In genomic region chr4:141643118-141643855, GRCm38 (mm10) we compare ENCODE assay signal across 8 mouse cellular contexts. TPM values are rescaled to one million over a fixed set of nuclear protein-coding genes. Genes with fewer than 3 reads are reported as not detected.
A peak's percentile ranks its signal among the peaks of the same experiment; 100 is the strongest.
DNase-seq lines count a peak whose midpoint lies in the region; ATAC-seq lines count a peak whose summit lies in the region.

No protein-coding gene starts in this region.

- H3K36me3 ChIP-seq in limb, embryonic 12.5 days, result peaks cover 56% of the 10 kb centered on the region
- peaks cover 58% of the 10 kb centered on the region for H3K36me3 ChIP-seq in limb, embryonic 10.5 days
- peaks cover 63% of the 10 kb centered on the region for H3K36me3 ChIP-seq in heart, embryonic 13.5 days
- H3K36me3 ChIP-seq in lung, embryonic 15.5 days, result peaks cover 28% of the 10 kb centered on the region

- no peak overlapping the region for H3K4me2 ChIP-seq in limb, embryonic 12.5 days
- H3K4me2 ChIP-seq in heart, embryonic 13.5 days, result peak overlapping the region; percentile 49
- peak overlapping the region; percentile 33 for H3K4me2 ChIP-seq in lung, embryonic 15.5 days

- DNase-seq in limb, embryonic 10.5 days (ENCODE audit: low spot score), result no peak
- DNase-seq in cerebellum, postnatal 25 days, result peak; percentile 67 to 72
- peak; percentile 85 for DNase-seq in kidney, postnatal 10 days
- peak; percentile 61 for DNase-seq in telencephalon, adult 2 months (ENCODE audit: low read depth, low spot score)

- H3K4me1 ChIP-seq in limb, embryonic 12.5 days (replicated peaks), result peaks cover 8% of the 10 kb centered on the region
- H3K4me1 ChIP-seq in limb, embryonic 10.5 days, result no peaks in the 10 kb centered on the region
- peaks cover 35% of the 10 kb centered on the region for H3K4me1 ChIP-seq in heart, embryonic 13.5 days
- H3K4me1 ChIP-seq in lung, embryonic 15.5 days, result peaks cover 28% of the 10 kb centered on the region

- 77% methylated on average over 7 of the region's 7 CpGs for WGBS in limb, embryonic 12.5 days
- WGBS in limb, embryonic 10.5 days, result 88% methylated on average over 7 of the region's 7 CpGs
- 13% methylated on average over 7 of the region's 7 CpGs for WGBS in heart, embryonic 13.5 days
- 27% methylated on average over 7 of the region's 7 CpGs for WGBS in lung, embryonic 15.5 days

- no peak overlapping the region for H3K4me3 ChIP-seq in limb, embryonic 12.5 days (replicated peaks)
- H3K4me3 ChIP-seq in limb, embryonic 10.5 days, result no peak overlapping the region
- no peak overlapping the region for H3K4me3 ChIP-seq in heart, embryonic 13.5 days
- no peak overlapping the region for H3K4me3 ChIP-seq in lung, embryonic 15.5 days

- H3K27ac ChIP-seq in limb, embryonic 12.5 days, result peak overlapping the region; percentile 50; the same call in 1 of the 2 replicates
- no peak overlapping the region for H3K27ac ChIP-seq in limb, embryonic 10.5 days
- H3K27ac ChIP-seq in heart, embryonic 13.5 days (replicated peaks), result peak overlapping the region; percentile 96
- H3K27ac ChIP-seq in lung, embryonic 15.5 days, result peak overlapping the region; percentile 93

- H3K9ac ChIP-seq in limb, embryonic 12.5 days (replicated peaks), result no peak overlapping the region
- H3K9ac ChIP-seq in heart, embryonic 13.5 days, result peak overlapping the region; percentile 64
- H3K9ac ChIP-seq in lung, embryonic 15.5 days, result no peak overlapping the region

- peak; percentile 23; the same call in 1 of the 2 replicates for ATAC-seq in limb, embryonic 12.5 days (ENCODE audit: insufficient number of reproducible peaks, insufficient read depth, low FRiP score, low TSS enrichment, low read depth)
- ATAC-seq in heart, embryonic 13.5 days (ENCODE audit: extremely low read depth, insufficient number of reproducible peaks, low FRiP score, low TSS enrichment), result peak; percentile 64
- ATAC-seq in lung, embryonic 15.5 days (ENCODE audit: borderline replicate concordance, extremely low read depth, low FRiP score, low TSS enrichment), result peak; percentile 85
- ATAC-seq in megakaryocyte-erythroid progenitor cell, adult 5-6 weeks (replicated peaks; ENCODE audit: low FRiP score, low TSS enrichment, poor library complexity, severe bottlenecking), result no peak

- H3K27me3 ChIP-seq in limb, embryonic 12.5 days, result no peaks in the 10 kb centered on the region
- no peaks in the 10 kb centered on the region for H3K27me3 ChIP-seq in limb, embryonic 10.5 days (ENCODE audit: low read depth, poor library complexity, severe bottlenecking)
- no peaks in the 10 kb centered on the region for H3K27me3 ChIP-seq in heart, embryonic 13.5 days (replicated peaks)
- no peaks in the 10 kb centered on the region for H3K27me3 ChIP-seq in lung, embryonic 15.5 days

- no peaks in the 10 kb centered on the region for H3K9me3 ChIP-seq in limb, embryonic 12.5 days
- 0 out of 2 replicates have a peak, but pooled peaks cover 2% of the 10 kb centered on the region for H3K9me3 ChIP-seq in limb, embryonic 10.5 days (replicated peaks)
- no peaks in the 10 kb centered on the region for H3K9me3 ChIP-seq in heart, embryonic 13.5 days
- no peaks in the 10 kb centered on the region for H3K9me3 ChIP-seq in lung, embryonic 15.5 days

RNA-seq across cellular contexts. Expression of gene Slc25a34, which starts 19.7 kb away (rescaled TPM):
- polyA plus RNA-seq in limb, embryonic 12.5 days (2016; fragmentation: Nextera tagmentation; extraction: Ambion mirVana), result not detected in 2 replicates
- 0.05 TPM in 1 of 2 replicates, not detected in the other for polyA plus RNA-seq in limb, embryonic 10.5 days (2016; fragmentation: Nextera tagmentation; extraction: Ambion mirVana)
- polyA plus RNA-seq in heart, embryonic 13.5 days (2015; fragmentation: Nextera tagmentation; extraction: Ambion mirVana), result 0.37 and 0.49 TPM in 2 replicates
- 0.05 and 0.09 TPM in 2 replicates for polyA plus RNA-seq in lung, embryonic 15.5 days (2015; fragmentation: Nextera tagmentation; extraction: Ambion mirVana)
- total RNA-seq in megakaryocyte-erythroid progenitor cell, adult 5-6 weeks (2014; fragmentation: Nextera tagmentation), result not detected in 2 replicates
- total RNA-seq in megakaryocyte-erythroid progenitor cell, adult 5-6 weeks (2017), result 0.65 TPM in 1 of 2 replicates, not detected in the other

RNA-seq across cellular contexts. Expression of gene Plekhm2, which starts 21.4 kb away (rescaled TPM):
- 7.4 and 8.3 TPM in 2 replicates for polyA plus RNA-seq in limb, embryonic 12.5 days (2016; fragmentation: Nextera tagmentation; extraction: Ambion mirVana)
- 5.0 and 5.6 TPM in 2 replicates for polyA plus RNA-seq in limb, embryonic 10.5 days (2016; fragmentation: Nextera tagmentation; extraction: Ambion mirVana)
- polyA plus RNA-seq in heart, embryonic 13.5 days (2015; fragmentation: Nextera tagmentation; extraction: Ambion mirVana), result 4.9 and 5.1 TPM in 2 replicates
- 5.5 and 6.2 TPM in 2 replicates for polyA plus RNA-seq in lung, embryonic 15.5 days (2015; fragmentation: Nextera tagmentation; extraction: Ambion mirVana)
- total RNA-seq in megakaryocyte-erythroid progenitor cell, adult 5-6 weeks (2014; fragmentation: Nextera tagmentation), result 7.7 and 16.9 TPM in 2 replicates
- 4.9 and 22.4 TPM in 2 replicates for total RNA-seq in megakaryocyte-erythroid progenitor cell, adult 5-6 weeks (2017)

RNA-seq across cellular contexts. Expression of gene Tmem82, which starts 24.9 kb away (rescaled TPM):
- 0.80 and 0.87 TPM in 2 replicates for polyA plus RNA-seq in limb, embryonic 12.5 days (2016; fragmentation: Nextera tagmentation; extraction: Ambion mirVana)
- polyA plus RNA-seq in limb, embryonic 10.5 days (2016; fragmentation: Nextera tagmentation; extraction: Ambion mirVana), result 1.1 and 1.6 TPM in 2 replicates
- 0.44 and 0.62 TPM in 2 replicates for polyA plus RNA-seq in heart, embryonic 13.5 days (2015; fragmentation: Nextera tagmentation; extraction: Ambion mirVana)
- polyA plus RNA-seq in lung, embryonic 15.5 days (2015; fragmentation: Nextera tagmentation; extraction: Ambion mirVana), result 0.49 and 0.58 TPM in 2 replicates
- 0.37 TPM in 1 of 2 replicates, not detected in the other for total RNA-seq in megakaryocyte-erythroid progenitor cell, adult 5-6 weeks (2014; fragmentation: Nextera tagmentation)
- total RNA-seq in megakaryocyte-erythroid progenitor cell, adult 5-6 weeks (2017), result 0.52 and 0.57 TPM in 2 replicates

RNA-seq across cellular contexts. Expression of gene Fblim1, which starts 37.4 kb away (rescaled TPM):
- polyA plus RNA-seq in limb, embryonic 12.5 days (2016; fragmentation: Nextera tagmentation; extraction: Ambion mirVana), result 65.4 and 78.9 TPM in 2 replicates
- 58.6 and 77.7 TPM in 2 replicates for polyA plus RNA-seq in limb, embryonic 10.5 days (2016; fragmentation: Nextera tagmentation; extraction: Ambion mirVana)
- polyA plus RNA-seq in heart, embryonic 13.5 days (2015; fragmentation: Nextera tagmentation; extraction: Ambion mirVana), result 55.3 and 55.9 TPM in 2 replicates
- 73.5 TPM in 2 replicates for polyA plus RNA-seq in lung, embryonic 15.5 days (2015; fragmentation: Nextera tagmentation; extraction: Ambion mirVana)
- not detected in 2 replicates for total RNA-seq in megakaryocyte-erythroid progenitor cell, adult 5-6 weeks (2014; fragmentation: Nextera tagmentation)
- total RNA-seq in megakaryocyte-erythroid progenitor cell, adult 5-6 weeks (2017), result not detected in 2 replicates

RNA-seq across cellular contexts. Expression of gene Rsc1a1, which starts 42.1 kb away (rescaled TPM):
- 1.8 TPM in 1 of 2 replicates, not detected in the other for polyA plus RNA-seq in limb, embryonic 12.5 days (2016; fragmentation: Nextera tagmentation; extraction: Ambion mirVana)
- 1.3 and 3.0 TPM in 2 replicates for polyA plus RNA-seq in limb, embryonic 10.5 days (2016; fragmentation: Nextera tagmentation; extraction: Ambion mirVana)
- 0.43 and 0.96 TPM in 2 replicates for polyA plus RNA-seq in heart, embryonic 13.5 days (2015; fragmentation: Nextera tagmentation; extraction: Ambion mirVana)
- not detected in 2 replicates for polyA plus RNA-seq in lung, embryonic 15.5 days (2015; fragmentation: Nextera tagmentation; extraction: Ambion mirVana)
- total RNA-seq in megakaryocyte-erythroid progenitor cell, adult 5-6 weeks (2014; fragmentation: Nextera tagmentation), result 19.1 and 23.4 TPM in 2 replicates
- total RNA-seq in megakaryocyte-erythroid progenitor cell, adult 5-6 weeks (2017), result 17.1 and 26.1 TPM in 2 replicates
